Mouse (Mus musculus): Measurements from ENCODE around the gene Srpk1. TPM values are rescaled to one million over a fixed set of nuclear protein-coding genes. Genes with fewer than 3 reads are reported as not detected.

Gene Srpk1
- total RNA-seq (2012; rRNA removed): 65.9 and 83.3 TPM in 2 replicates
- total RNA-seq (2014; rRNA removed): 60.8 and 70.0 TPM in 2 replicates
- 129 and 163 TPM in 2 replicates for polyA plus RNA-seq (2012; ENCODE audit: insufficient read length, low read depth)

DNA sequence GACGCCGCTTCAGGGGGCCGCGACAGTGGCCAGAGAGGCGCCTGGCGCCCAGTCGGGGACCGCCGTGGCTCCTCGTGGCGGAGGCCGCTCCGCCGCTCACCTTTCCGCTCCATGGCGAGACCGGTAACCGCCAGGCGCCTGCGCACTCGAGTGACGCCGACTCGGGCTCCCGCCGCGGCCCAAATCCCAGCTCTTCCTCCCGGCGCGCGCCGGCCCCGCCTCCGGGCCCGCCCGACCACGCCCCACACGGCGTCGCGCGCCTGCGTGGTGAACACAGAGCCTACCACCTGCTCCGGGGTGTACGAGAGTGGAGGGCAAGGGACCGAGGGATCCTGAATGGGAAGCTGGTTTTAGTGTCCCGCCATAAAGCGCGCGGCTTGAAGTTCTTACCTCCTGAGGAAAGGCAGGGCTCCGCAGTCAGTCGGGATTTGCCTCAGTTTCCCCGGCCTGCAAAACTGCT is at the start of gene Srpk1:
Gene Srpk1 (minus strand): TSS at position 410 of the 460 bp plus-strand sequence.
- in situ Hi-C loops (cut with MboI; ENCODE audit: low pct_ligation_motif_present, low pct_unique_long_range_greater_than_20kb, low sequenced_read_pairs) (no loop called here), dilution Hi-C loops (cut with MboI; ENCODE audit: extremely low pct_ligation_motif_present, extremely low pct_unique_long_range_greater_than_20kb, low sequenced_read_pairs) (no loop called here)
- Histone ChIP-seq H3K9ac (ENCODE audit: insufficient read depth, low read depth) (peak within 1 kb of the TSS; percentile 87), H3K27ac (ENCODE audit: insufficient read depth, low read depth) (peak within 1 kb of the TSS; percentile 7; the same call in 1 of the 2 replicates), H3K27me3 (replicated peaks) (peaks cover 8% of the 10 kb centered on the region), H3K4me2 (ENCODE audit: insufficient read depth, low read depth, poor library complexity, severe bottlenecking) (peak within 1 kb of the TSS; percentile 72), H3K4me3 (replicated peaks in 1 of 3; ENCODE audit: low read depth in 2 of 3, low read length in 2 of 3, poor library complexity in 1 of 3) (peak within 1 kb of the TSS; percentile 90 to 97 (median 91)), H3K36me3 (replicated peaks in 1 of 2; ENCODE audit: control insufficient read depth in 1 of 2, insufficient read depth in 1 of 2, low read length in 1 of 2) (peaks cover 13 to 29% of the 10 kb centered on the region in 2 experiments), H3K4me1 (ENCODE audit: control insufficient read depth in 1 of 2, insufficient read depth in 2 of 2) (peaks cover 13 to 54% of the 10 kb centered on the region in 2 experiments), H3K79me2 (replicated peaks; ENCODE audit: control insufficient read depth, extremely low read depth, insufficient read depth, poor library complexity, severe bottlenecking) (peaks cover 47% of the 10 kb centered on the region), H3K9me3 (replicated peaks; ENCODE audit: low read length) (no peaks in the 10 kb centered on the region)
- peak; percentile 85 for DNase-seq (ENCODE audit: extremely low read depth)
- TF ChIP-seq MAZ (IDR thresholded peaks at IDR 0.05; ENCODE audit: low read depth, low read length) (no peak), ZNF384 (IDR thresholded peaks at IDR 0.05; ENCODE audit: low read depth, low read length) (no peak), TCF12 (IDR thresholded peaks at IDR 0.05; ENCODE audit: low read depth, low read length) (peak; percentile 82), RCOR1 (conservative IDR thresholded peaks at IDR 0.05; ENCODE audit: low read depth, low read length) (no peak), USF1 (IDR thresholded peaks at IDR 0.05; ENCODE audit: low read depth, low read length) (no peak), POLR2AphosphoS2 (IDR thresholded peaks at IDR 0.05; ENCODE audit: low read depth, low read length) (peak; percentile 58; the same call in 1 of the 2 replicates), USF2 (conservative IDR thresholded peaks at IDR 0.05; ENCODE audit: low read depth, low read length) (no peak), PAX5 (IDR thresholded peaks at IDR 0.05; ENCODE audit: low read length) (no peak), MXI1 (IDR thresholded peaks at IDR 0.05; ENCODE audit: low read depth, low read length) (peak; percentile 67; the same call in 1 of the 2 replicates), ZMIZ1 (IDR thresholded peaks at IDR 0.05; ENCODE audit: low read depth, low read length) (peak; percentile 89), SIN3A (IDR thresholded peaks at IDR 0.05; ENCODE audit: low read length) (peak; percentile 64), TBP (conservative IDR thresholded peaks at IDR 0.05; ENCODE audit: low read depth, low read length) (0 out of 2 replicates have a peak, but pooled peaks have one; percentile 40), ELF1 (IDR thresholded peaks at IDR 0.05; ENCODE audit: low read depth, low read length) (peak; percentile 62), MAX (IDR thresholded peaks at IDR 0.05; ENCODE audit: low read length) (peak; percentile 75), KAT2A (IDR thresholded peaks at IDR 0.05; ENCODE audit: insufficient replicate concordance, low read length) (no peak), HCFC1 (IDR thresholded peaks at IDR 0.05; ENCODE audit: low read depth, low read length) (peak; percentile 43; the same call in 1 of the 2 replicates), MYC (IDR thresholded peaks at IDR 0.05; ENCODE audit: low read depth, low read length) (peak; percentile 24; the same call in 1 of the 2 replicates), CHD2 (IDR thresholded peaks at IDR 0.05; ENCODE audit: low read length) (no peak), NRF1 (IDR thresholded peaks at IDR 0.05; ENCODE audit: low read depth, low read length) (peak; percentile 95), NELFE (IDR thresholded peaks at IDR 0.05; ENCODE audit: low read depth, low read length) (peak; percentile 79), POLR2A (IDR thresholded peaks at IDR 0.05; ENCODE audit: low read depth, low read length) (peak; percentile 92)

DNA sequence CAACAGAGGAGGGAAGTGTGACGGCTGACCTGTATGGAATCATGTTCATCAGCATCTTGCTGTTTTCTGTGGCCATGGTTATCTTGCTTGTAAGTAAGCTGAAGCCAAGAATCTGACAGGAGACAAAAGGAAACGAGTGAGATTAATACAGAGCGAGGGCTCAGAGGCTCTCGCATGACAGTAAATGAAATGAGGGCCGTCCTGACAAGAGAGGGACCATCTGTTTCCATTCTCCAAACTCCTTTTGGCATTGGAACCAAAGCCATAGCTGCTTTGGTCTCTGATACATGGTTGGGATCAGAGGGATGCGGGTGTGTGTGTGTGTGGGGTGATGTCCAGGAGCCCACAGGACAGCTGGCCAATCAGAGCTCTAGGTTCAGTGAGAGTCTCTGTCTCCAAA is 37.1 kb upstream of the Srpk1 start:
- Histone ChIP-seq H3K79me2 (replicated peaks; ENCODE audit: control insufficient read depth, extremely low read depth, insufficient read depth, poor library complexity, severe bottlenecking) (no peaks in the 10 kb centered on the region), H3K4me1 (ENCODE audit: control insufficient read depth in 1 of 2, insufficient read depth in 2 of 2) (0 out of 4 replicates have a peak, but pooled peaks cover 0 to 3% of the 10 kb centered on the region in 2 experiments), H3K4me3 (replicated peaks in 1 of 3; ENCODE audit: low read depth in 2 of 3, low read length in 2 of 3, poor library complexity in 1 of 3) (no peak overlapping the region), H3K36me3 (replicated peaks in 1 of 2; ENCODE audit: control insufficient read depth in 1 of 2, insufficient read depth in 1 of 2, low read length in 1 of 2) (no peaks in the 10 kb centered on the region), H3K4me2 (ENCODE audit: insufficient read depth, low read depth, poor library complexity, severe bottlenecking) (no peak overlapping the region), H3K27ac (ENCODE audit: insufficient read depth, low read depth) (no peak overlapping the region), H3K9ac (ENCODE audit: insufficient read depth, low read depth) (no peak overlapping the region), H3K9me3 (replicated peaks; ENCODE audit: low read length) (no peaks in the 10 kb centered on the region), H3K27me3 (replicated peaks) (peaks cover under 1% of the 10 kb centered on the region)
- dilution Hi-C loops (cut with MboI; ENCODE audit: extremely low pct_ligation_motif_present, extremely low pct_unique_long_range_greater_than_20kb, low sequenced_read_pairs): no loop called here
- TF ChIP-seq ETS1 (conservative IDR thresholded peaks at IDR 0.05; ENCODE audit: low read depth, low read length): no peak
- no peak for TF ChIP-seq GABPA (IDR thresholded peaks at IDR 0.05; ENCODE audit: insufficient replicate concordance, low read depth, low read length)
- no peak for TF ChIP-seq IRF4 (IDR thresholded peaks at IDR 0.05; ENCODE audit: low read depth, low read length)
- no peak for TF ChIP-seq EP300 (IDR thresholded peaks at IDR 0.05; ENCODE audit: low read length)
- no peak for TF ChIP-seq MYC (IDR thresholded peaks at IDR 0.05; ENCODE audit: low read depth, low read length)
- TF ChIP-seq MXI1 (IDR thresholded peaks at IDR 0.05; ENCODE audit: low read depth, low read length): no peak
- TF ChIP-seq USF1 (IDR thresholded peaks at IDR 0.05; ENCODE audit: low read depth, low read length): no peak
- no peak for TF ChIP-seq RCOR1 (conservative IDR thresholded peaks at IDR 0.05; ENCODE audit: low read depth, low read length)
- no peak for TF ChIP-seq ELF1 (IDR thresholded peaks at IDR 0.05; ENCODE audit: low read depth, low read length)
- no peak for DNase-seq (ENCODE audit: extremely low read depth)
- in situ Hi-C loops (cut with MboI; ENCODE audit: low pct_ligation_motif_present, low pct_unique_long_range_greater_than_20kb, low sequenced_read_pairs): no loop called here
